Mouse (Mus musculus): Measurements from ENCODE around the gene Ppt2. TPM values are rescaled to one million over a fixed set of nuclear protein-coding genes. Genes with fewer than 3 reads are reported as not detected.

The Ppt2 gene
- total RNA-seq (2014; rRNA removed), result 22.5 and 28.5 TPM in 2 replicates
- 38.5 and 46.7 TPM in 2 replicates for polyA plus RNA-seq (2012; rRNA removed)

GRCm38 (mm10) chr17:34627943-34628643, at the start of gene Ppt2:
Ppt2 (minus strand) TSS chr17:34628510.
- H3K36me3 ChIP-seq (ENCODE audit: control insufficient read depth, insufficient read depth, low read length), result peaks cover 2% of the 10 kb centered on the region; the same call in 1 of the 2 replicates
- TF ChIP-seq POLR2A (IDR thresholded peaks at IDR 0.05; ENCODE audit: extremely low read depth, insufficient read depth, low read length) (no peak), CTCF (IDR thresholded peaks at IDR 0.05; ENCODE audit: low read depth, low read length) (no peak)
- WGBS, result 2% methylated on average over 29 of the region's 29 CpGs
- peak within 1 kb of the TSS; percentile 72 for H3K4me3 ChIP-seq (ENCODE audit: insufficient read depth, low read depth, low read length)
- peak; percentile 44 for DNase-seq (ENCODE audit: extremely low read depth, low read depth, low spot score)
- H3K4me1 ChIP-seq (ENCODE audit: control insufficient read depth, insufficient read depth, low read length), result 0 out of 2 replicates have a peak, but pooled peaks cover 5% of the 10 kb centered on the region
- H3K27me3 ChIP-seq (ENCODE audit: control insufficient read depth, insufficient read depth, low read length), result no peaks in the 10 kb centered on the region
- peak within 1 kb of the TSS; percentile 82 for H3K27ac ChIP-seq (replicated peaks; ENCODE audit: insufficient read depth, low read depth, low read length)
- no peaks in the 10 kb centered on the region for H3K79me2 ChIP-seq (ENCODE audit: control insufficient read depth, insufficient read depth, low read length)
- peak within 1 kb of the TSS; percentile 75 for H3K9ac ChIP-seq (ENCODE audit: low read depth, low read length)

DNA sequence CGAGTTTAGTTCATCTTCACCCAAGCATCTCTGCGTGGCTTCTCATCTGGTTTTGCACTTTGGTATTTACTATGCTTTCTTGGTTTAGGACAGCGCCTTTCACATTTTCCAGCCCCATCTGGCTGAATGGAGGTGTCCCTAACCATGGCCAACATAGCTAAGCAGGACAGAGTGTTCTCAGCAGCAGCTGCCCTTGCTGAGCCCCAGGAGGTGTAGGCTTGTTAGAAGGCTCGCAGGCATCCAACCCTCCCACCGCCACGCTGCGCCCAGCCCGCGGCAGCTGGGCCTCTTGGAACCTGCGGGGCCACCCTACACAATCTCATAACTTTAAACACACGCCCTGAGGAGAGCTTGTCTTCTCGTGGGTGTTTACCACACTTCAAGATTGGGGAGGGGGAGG, 48.4 kb upstream of the Ppt2 start:
- Histone ChIP-seq H3K79me2 (ENCODE audit: control insufficient read depth, insufficient read depth, low read length) (no peaks in the 10 kb centered on the region), H3K9ac (ENCODE audit: low read depth, low read length) (no peak overlapping the region), H3K36me3 (ENCODE audit: control insufficient read depth, insufficient read depth, low read length) (no peaks in the 10 kb centered on the region), H3K4me3 (ENCODE audit: insufficient read depth, low read depth, low read length) (no peak overlapping the region), H3K4me1 (ENCODE audit: control insufficient read depth, insufficient read depth, low read length) (no peaks in the 10 kb centered on the region), H3K27me3 (ENCODE audit: control insufficient read depth, insufficient read depth, low read length) (peaks cover 11% of the 10 kb centered on the region), H3K27ac (replicated peaks; ENCODE audit: insufficient read depth, low read depth, low read length) (no peak overlapping the region)
- no peak for DNase-seq (ENCODE audit: extremely low read depth, low read depth, low spot score)
- 83% methylated on average over 12 of the region's 12 CpGs for WGBS
- TF ChIP-seq POLR2A (IDR thresholded peaks at IDR 0.05; ENCODE audit: extremely low read depth, insufficient read depth, low read length) (no peak), CTCF (IDR thresholded peaks at IDR 0.05; ENCODE audit: low read depth, low read length) (no peak)

GRCm38 (mm10) chr17:34676093-34676460, 47.8 kb upstream of the Ppt2 start:
- no peak overlapping the region for H3K4me3 ChIP-seq (ENCODE audit: insufficient read depth, low read depth, low read length)
- TF ChIP-seq POLR2A (IDR thresholded peaks at IDR 0.05; ENCODE audit: extremely low read depth, insufficient read depth, low read length) (no peak), CTCF (IDR thresholded peaks at IDR 0.05; ENCODE audit: low read depth, low read length) (no peak)
- no peak overlapping the region for H3K9ac ChIP-seq (ENCODE audit: low read depth, low read length)
- no peaks in the 10 kb centered on the region for H3K36me3 ChIP-seq (ENCODE audit: control insufficient read depth, insufficient read depth, low read length)
- H3K79me2 ChIP-seq (ENCODE audit: control insufficient read depth, insufficient read depth, low read length), result no peaks in the 10 kb centered on the region
- peak; percentile 45 for DNase-seq (ENCODE audit: extremely low read depth, low read depth, low spot score)
- WGBS, result 33% methylated on average over 6 of the region's 6 CpGs
- no peak overlapping the region for H3K27ac ChIP-seq (replicated peaks; ENCODE audit: insufficient read depth, low read depth, low read length)
- H3K4me1 ChIP-seq (ENCODE audit: control insufficient read depth, insufficient read depth, low read length), result no peaks in the 10 kb centered on the region
- H3K27me3 ChIP-seq (ENCODE audit: control insufficient read depth, insufficient read depth, low read length), result peaks cover 17% of the 10 kb centered on the region

GRCm38 (mm10) chr17:34675205-34676092, 47.1 kb upstream of the Ppt2 start:
- no peak for DNase-seq (ENCODE audit: extremely low read depth, low read depth, low spot score)
- peaks cover 19% of the 10 kb centered on the region for H3K27me3 ChIP-seq (ENCODE audit: control insufficient read depth, insufficient read depth, low read length)
- H3K4me3 ChIP-seq (ENCODE audit: insufficient read depth, low read depth, low read length), result no peak overlapping the region
- H3K27ac ChIP-seq (replicated peaks; ENCODE audit: insufficient read depth, low read depth, low read length), result no peak overlapping the region
- H3K9ac ChIP-seq (ENCODE audit: low read depth, low read length), result no peak overlapping the region
- no peaks in the 10 kb centered on the region for H3K36me3 ChIP-seq (ENCODE audit: control insufficient read depth, insufficient read depth, low read length)
- TF ChIP-seq CTCF (IDR thresholded peaks at IDR 0.05; ENCODE audit: low read depth, low read length), result no peak
- TF ChIP-seq POLR2A (IDR thresholded peaks at IDR 0.05; ENCODE audit: extremely low read depth, insufficient read depth, low read length), result no peak
- H3K79me2 ChIP-seq (ENCODE audit: control insufficient read depth, insufficient read depth, low read length), result no peaks in the 10 kb centered on the region
- no peaks in the 10 kb centered on the region for H3K4me1 ChIP-seq (ENCODE audit: control insufficient read depth, insufficient read depth, low read length)
- WGBS, result 69% methylated on average over 13 of the region's 13 CpGs

GRCm38 (mm10) chr17:34674524-34675204, 46.4 kb upstream of the Ppt2 start:
- H3K36me3 ChIP-seq (ENCODE audit: control insufficient read depth, insufficient read depth, low read length), result no peaks in the 10 kb centered on the region
- H3K27me3 ChIP-seq (ENCODE audit: control insufficient read depth, insufficient read depth, low read length), result peaks cover 19% of the 10 kb centered on the region
- WGBS, result 64% methylated on average over 11 of the region's 11 CpGs
- no peaks in the 10 kb centered on the region for H3K79me2 ChIP-seq (ENCODE audit: control insufficient read depth, insufficient read depth, low read length)
- H3K4me1 ChIP-seq (ENCODE audit: control insufficient read depth, insufficient read depth, low read length), result no peaks in the 10 kb centered on the region
- no peak for DNase-seq (ENCODE audit: extremely low read depth, low read depth, low spot score)
- H3K27ac ChIP-seq (replicated peaks; ENCODE audit: insufficient read depth, low read depth, low read length), result no peak overlapping the region
- H3K9ac ChIP-seq (ENCODE audit: low read depth, low read length), result no peak overlapping the region
- no peak overlapping the region for H3K4me3 ChIP-seq (ENCODE audit: insufficient read depth, low read depth, low read length)
- TF ChIP-seq CTCF (IDR thresholded peaks at IDR 0.05; ENCODE audit: low read depth, low read length) (no peak), POLR2A (IDR thresholded peaks at IDR 0.05; ENCODE audit: extremely low read depth, insufficient read depth, low read length) (no peak)

Data from liver, adult 2 months (tissue).